Mouse (Mus musculus): ENCODE measurements around the gene Usp17le. TPM values are rescaled to one million over a fixed set of nuclear protein-coding genes. Genes with fewer than 3 reads are reported as not detected.

The Usp17le gene
- not detected in 2 replicates for polyA plus RNA-seq (2012; rRNA removed)

GRCm38 (mm10) chr7:104777370-104777769 lies at the start of gene Usp17le:
TSS of gene Usp17le (minus strand) at chr7:104777470.

Other genes with a start within 250 kb of the Usp17le start
- not detected in 2 replicates for gene Olfr651, start 227.3 kb downstream of the Usp17le start, polyA plus RNA-seq (2012; rRNA removed)
- not detected in 2 replicates for gene Olfr652, start 216.6 kb downstream of the Usp17le start, polyA plus RNA-seq (2012; rRNA removed)
- not detected in 2 replicates for gene Olfr653, start 200.2 kb downstream of the Usp17le start, polyA plus RNA-seq (2012; rRNA removed)
- not detected in 2 replicates for gene Olfr654, start 190.4 kb downstream of the Usp17le start, polyA plus RNA-seq (2012; rRNA removed)
- 0.05 and 0.15 TPM in 2 replicates for gene Olfr655, start 175.7 kb downstream of the Usp17le start, polyA plus RNA-seq (2012; rRNA removed)
- gene Olfr656, start 163.5 kb downstream of the Usp17le start, polyA plus RNA-seq (2012; rRNA removed): not detected in 2 replicates
- gene Olfr657, start 152.7 kb downstream of the Usp17le start, polyA plus RNA-seq (2012; rRNA removed): not detected in 2 replicates
- gene Olfr658, start 130.2 kb downstream of the Usp17le start, polyA plus RNA-seq (2012; rRNA removed): 0.06 and 0.08 TPM in 2 replicates
- gene Olfr659, start 110.7 kb downstream of the Usp17le start, polyA plus RNA-seq (2012; rRNA removed): not detected in 2 replicates
- not detected in 2 replicates for gene Olfr661, start 91.0 kb downstream of the Usp17le start, polyA plus RNA-seq (2012; rRNA removed)
- not detected in 2 replicates for gene Usp17lb, start 65.1 kb upstream of the Usp17le start, polyA plus RNA-seq (2012; rRNA removed)
- gene Usp17la, start 79.5 kb upstream of the Usp17le start, polyA plus RNA-seq (2012; rRNA removed): not detected in 2 replicates
- gene Olfr665, start 100.6 kb upstream of the Usp17le start, polyA plus RNA-seq (2012; rRNA removed): not detected in 2 replicates
- not detected in 2 replicates for gene Olfr666, start 118.5 kb upstream of the Usp17le start, polyA plus RNA-seq (2012; rRNA removed)
- gene Olfr667, start 144.0 kb upstream of the Usp17le start, polyA plus RNA-seq (2012; rRNA removed): not detected in 2 replicates
- gene Olfr668, start 150.6 kb upstream of the Usp17le start, polyA plus RNA-seq (2012; rRNA removed): not detected in 2 replicates
- not detected in 2 replicates for gene Olfr669, start 156.8 kb upstream of the Usp17le start, polyA plus RNA-seq (2012; rRNA removed)
- not detected in 2 replicates for gene Olfr670, start 185.2 kb upstream of the Usp17le start, polyA plus RNA-seq (2012; rRNA removed)
- gene Olfr671, start 201.7 kb upstream of the Usp17le start, polyA plus RNA-seq (2012; rRNA removed): not detected in 2 replicates
- gene Olfr672, start 224.6 kb upstream of the Usp17le start, polyA plus RNA-seq (2012; rRNA removed): not detected in 2 replicates

Measured in central nervous system, embryonic 14 days (tissue).